Mouse (Mus musculus): ENCODE results near the gene Dcdc2c.

Dcdc2c gene

DNA sequence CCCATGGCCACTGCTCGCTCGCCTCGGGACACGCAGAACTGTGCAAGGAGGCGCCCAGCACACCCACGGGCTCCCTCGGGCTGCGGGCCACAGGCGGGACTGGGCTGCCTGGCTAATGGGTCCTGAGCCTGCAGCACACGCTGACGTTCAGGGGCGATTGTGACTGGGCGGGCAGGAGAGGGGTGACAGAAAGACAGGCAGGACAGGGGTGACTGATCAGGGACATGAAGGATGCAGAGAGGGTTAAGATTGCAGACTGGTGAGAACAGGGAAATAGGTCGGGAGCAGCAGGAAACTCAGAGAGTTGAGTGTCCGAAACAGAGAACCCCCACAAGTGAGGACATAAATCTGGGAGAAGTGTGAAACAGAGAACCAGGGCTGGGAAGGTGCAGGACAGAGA lies at the start of gene Dcdc2c:
Gene Dcdc2c, minus strand, starts transcription at position 101 of the 400 bp plus-strand sequence.
- no peak for DNase-seq (ENCODE audit: extremely low spot score, low spot score)

DNA sequence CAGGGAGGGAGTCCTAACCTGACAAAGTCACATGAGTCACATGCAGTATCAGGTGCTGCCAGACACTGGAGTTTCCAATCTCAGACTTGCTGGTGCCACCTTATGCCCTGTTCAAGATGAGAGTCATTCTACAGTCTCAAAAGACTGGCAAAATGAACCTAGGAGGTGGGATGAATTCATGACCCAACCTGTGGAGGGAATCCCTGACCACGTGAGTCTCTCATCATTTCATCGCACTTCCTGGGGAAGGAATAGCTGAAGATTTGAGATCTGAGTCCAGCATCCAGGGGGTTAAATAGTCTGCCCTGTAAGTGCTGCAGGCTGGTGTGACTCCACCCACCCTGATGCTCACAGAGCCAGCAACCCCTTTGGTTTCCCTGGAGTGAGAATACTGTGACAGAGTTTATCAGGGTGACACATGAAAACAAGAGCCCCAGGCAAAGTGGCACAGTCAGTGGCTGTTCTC lies 46.4 kb upstream of the Dcdc2c start:
- DNase-seq (ENCODE audit: extremely low spot score, low spot score) = no peak

GRCm38 (mm10) chr12:28598110-28598509 lies 45.9 kb upstream of the Dcdc2c start:
- DNase-seq (ENCODE audit: extremely low spot score, low spot score) = no peak

DNA sequence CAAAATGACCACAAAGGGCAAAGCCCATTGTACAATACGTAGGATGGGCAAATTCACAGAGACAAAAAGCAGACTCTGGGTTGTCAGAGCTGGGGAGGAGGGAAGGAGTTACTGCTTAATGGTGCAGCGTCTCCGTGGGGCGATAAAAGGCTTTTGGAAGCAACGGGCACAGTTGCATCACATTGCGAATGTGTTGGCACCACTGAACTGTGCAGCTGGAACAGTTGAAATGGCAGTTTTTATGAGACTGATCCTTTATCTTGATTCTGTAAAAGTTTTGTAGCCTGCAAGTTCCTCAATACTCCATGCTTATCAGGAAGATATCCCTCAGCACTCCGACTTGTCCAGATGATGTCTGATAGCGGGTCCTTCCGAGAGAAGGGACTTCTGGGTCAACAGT lies 45.5 kb upstream of the Dcdc2c start:
- DNase-seq (ENCODE audit: extremely low spot score, low spot score) = no peak

DNA sequence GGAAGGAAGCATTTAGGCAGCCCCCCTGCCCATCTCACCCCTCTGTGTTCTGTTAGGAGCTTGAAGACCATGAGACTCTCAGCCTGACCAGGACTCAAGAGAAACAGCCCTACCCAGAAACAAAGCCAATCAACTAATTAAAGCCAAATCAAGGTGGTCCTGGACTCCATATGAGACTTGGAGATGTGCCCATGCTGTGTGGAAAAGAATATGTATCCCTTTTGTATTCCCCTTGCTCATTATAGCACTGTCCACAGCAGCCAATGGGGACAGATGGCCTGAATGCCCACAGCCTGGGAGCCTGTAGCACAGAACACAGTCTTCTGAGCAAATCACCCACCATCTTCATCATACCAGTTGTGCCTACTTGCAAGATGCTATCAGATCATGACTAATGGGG lies 44.7 kb upstream of the Dcdc2c start:
- DNase-seq (ENCODE audit: extremely low spot score, low spot score) = no peak

GRCm38 (mm10) chr12:28590428-28590827 lies 38.2 kb upstream of the Dcdc2c start:
- DNase-seq (ENCODE audit: extremely low spot score, low spot score) = no peak

GRCm38 (mm10) chr12:28589090-28589868 lies 37.1 kb upstream of the Dcdc2c start:
- peak; percentile 84 for DNase-seq (ENCODE audit: extremely low spot score, low spot score)

GRCm38 (mm10) chr12:28587949-28588348 lies 35.8 kb upstream of the Dcdc2c start:
- no peak for DNase-seq (ENCODE audit: extremely low spot score, low spot score)

GRCm38 (mm10) chr12:28584036-28584435 lies 31.8 kb upstream of the Dcdc2c start:
- no peak for DNase-seq (ENCODE audit: extremely low spot score, low spot score)

GRCm38 (mm10) chr12:28582423-28582822 lies 30.2 kb upstream of the Dcdc2c start, which contains the start of gene Allc:
Gene Allc, minus strand, starts transcription at chr12:28582523.
- DNase-seq (ENCODE audit: extremely low spot score, low spot score) = no peak

GRCm38 (mm10) chr12:28579132-28579531 lies 26.9 kb upstream of the Dcdc2c start:
- no peak for DNase-seq (ENCODE audit: extremely low spot score, low spot score)

GRCm38 (mm10) chr12:28578147-28578546 lies 25.9 kb upstream of the Dcdc2c start:
- DNase-seq (ENCODE audit: extremely low spot score, low spot score) = no peak

DNA sequence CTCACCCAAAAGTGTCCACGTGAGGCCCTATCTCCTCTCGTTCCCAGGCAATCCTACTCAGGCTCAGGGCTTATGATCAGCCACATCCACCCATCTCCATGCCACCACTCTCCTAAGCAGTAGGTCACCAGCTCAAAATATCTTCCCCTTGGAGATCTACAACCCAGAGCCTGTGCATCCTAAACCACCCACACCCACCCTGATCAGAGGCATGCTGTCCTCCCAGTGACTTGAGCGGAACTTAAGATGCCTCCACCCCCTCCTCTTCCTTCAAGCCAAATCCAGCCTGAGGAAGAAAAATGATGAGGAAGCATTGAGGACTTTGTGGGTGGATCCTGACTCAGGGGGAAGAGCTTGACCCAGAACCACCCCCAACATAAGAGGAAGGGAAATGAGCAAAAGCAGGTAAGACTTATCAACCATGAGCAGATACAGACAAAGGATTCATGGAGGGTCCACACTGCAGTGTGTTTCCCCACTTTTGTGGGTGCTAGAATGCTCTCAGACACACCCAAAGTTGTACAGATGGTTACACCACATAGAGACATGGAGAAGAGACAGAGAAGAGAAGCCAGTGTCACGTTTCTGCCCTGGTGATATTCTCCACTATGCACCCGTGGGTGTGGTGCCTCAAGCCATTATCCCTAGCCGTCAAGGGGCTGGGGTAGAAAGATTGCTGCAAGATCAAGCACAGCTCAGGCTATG lies 23.3 kb upstream of the Dcdc2c start:
- no peak for DNase-seq (ENCODE audit: extremely low spot score, low spot score)

- no peak for DNase-seq (ENCODE audit: extremely low spot score, low spot score)
Measured at GRCm38 (mm10) chr12:28572241-28572640, 20.0 kb upstream of the Dcdc2c start.

DNA sequence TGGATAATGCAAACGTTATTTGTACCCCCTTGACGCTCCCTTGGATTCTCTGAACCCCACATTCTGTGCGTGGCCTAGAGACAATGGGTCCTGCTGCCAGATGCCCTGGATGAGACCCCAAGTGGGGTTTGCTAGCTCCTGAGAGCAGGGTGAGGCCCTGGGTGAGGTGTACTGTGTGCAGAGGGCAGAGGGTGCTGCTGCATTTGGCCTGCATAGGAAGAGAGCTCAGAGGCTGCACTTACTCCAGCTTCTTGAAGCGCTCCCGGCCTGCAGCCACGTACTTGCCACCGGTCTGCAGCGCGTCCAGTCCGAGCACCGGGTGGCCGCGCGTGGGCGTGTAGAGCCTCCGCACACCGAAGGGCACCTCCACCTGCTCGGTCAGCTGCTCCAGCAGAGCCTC lies 424 bp downstream of the Dcdc2c start:
- DNase-seq (ENCODE audit: extremely low spot score, low spot score) = no peak

GRCm38 (mm10) chr12:28548887-28549286 lies 3.3 kb downstream of the Dcdc2c start:
- DNase-seq (ENCODE audit: extremely low spot score, low spot score) = no peak

DNA sequence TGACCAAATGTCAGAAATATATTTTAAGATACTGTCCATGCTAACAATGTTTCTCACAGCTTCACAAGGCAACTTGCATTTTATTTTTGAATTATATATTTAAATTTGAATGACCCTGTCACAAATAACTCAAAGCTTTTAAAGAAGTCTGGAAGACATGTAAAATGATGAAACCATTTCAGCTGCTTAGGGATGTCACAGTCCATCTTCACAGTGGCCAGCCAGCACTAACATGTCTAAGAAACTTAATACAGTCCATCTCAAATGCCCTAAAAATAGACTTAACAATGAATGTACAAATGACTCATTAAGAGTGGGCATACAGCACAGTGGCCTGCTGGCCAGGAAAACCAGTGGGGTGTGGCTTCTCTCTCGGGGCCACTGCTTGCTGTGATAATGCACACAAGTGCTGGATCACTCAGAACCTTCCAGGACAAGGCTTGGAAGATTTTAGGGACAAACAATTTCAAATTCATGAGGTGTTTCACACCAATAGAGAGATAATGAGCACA lies 37.9 kb downstream of the Dcdc2c start:
- no peak for DNase-seq (ENCODE audit: extremely low spot score, low spot score)

DNA sequence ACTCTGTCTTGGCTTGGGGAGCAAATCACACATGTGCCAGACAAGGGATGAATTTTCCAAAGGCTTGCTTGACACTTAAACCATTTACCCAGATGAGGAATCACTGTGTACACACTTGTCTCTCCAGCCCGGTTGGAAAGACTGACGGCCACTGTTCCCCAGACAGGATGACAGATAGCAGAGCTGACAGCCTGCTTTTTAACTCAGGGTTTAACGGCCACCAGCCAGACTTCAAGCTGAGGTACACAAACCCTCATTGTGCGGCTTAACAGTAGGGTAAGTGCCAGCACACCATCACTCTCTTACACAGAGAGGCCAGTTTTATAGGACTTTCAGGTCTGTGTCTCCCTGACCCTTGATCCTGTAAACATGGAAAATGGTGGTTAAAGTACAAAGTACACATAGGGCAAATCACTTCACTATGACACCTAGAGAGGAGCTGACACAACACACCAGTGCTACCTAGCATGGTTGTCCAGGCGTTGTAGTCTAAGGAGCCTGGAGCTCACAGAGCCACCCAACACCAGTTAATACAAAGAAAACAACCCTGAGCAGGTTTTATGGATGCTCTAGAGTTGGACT lies 42.4 kb downstream of the Dcdc2c start:
- DNase-seq (ENCODE audit: extremely low spot score, low spot score) = peak; percentile 17

DNA sequence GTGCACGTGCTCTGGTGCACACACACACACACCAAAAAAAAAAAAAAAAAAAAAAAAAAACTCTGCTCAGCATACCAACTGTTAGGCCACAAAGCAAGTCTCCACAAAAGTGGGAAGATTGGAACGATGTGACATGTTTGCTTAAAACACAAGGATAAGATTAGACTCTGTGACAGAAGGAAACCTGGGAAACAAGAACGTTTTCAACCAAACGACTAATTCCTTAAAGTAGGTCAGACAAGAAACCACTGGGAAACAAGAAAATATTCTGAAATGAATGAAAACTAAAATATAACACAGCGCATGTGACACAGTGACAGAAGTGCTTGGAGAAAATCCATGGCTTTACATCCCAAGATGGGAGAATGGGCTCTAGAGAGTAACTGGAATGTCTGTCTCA lies 57.9 kb downstream of the Dcdc2c start:
- DNase-seq (ENCODE audit: extremely low spot score, low spot score) = no peak

DNA sequence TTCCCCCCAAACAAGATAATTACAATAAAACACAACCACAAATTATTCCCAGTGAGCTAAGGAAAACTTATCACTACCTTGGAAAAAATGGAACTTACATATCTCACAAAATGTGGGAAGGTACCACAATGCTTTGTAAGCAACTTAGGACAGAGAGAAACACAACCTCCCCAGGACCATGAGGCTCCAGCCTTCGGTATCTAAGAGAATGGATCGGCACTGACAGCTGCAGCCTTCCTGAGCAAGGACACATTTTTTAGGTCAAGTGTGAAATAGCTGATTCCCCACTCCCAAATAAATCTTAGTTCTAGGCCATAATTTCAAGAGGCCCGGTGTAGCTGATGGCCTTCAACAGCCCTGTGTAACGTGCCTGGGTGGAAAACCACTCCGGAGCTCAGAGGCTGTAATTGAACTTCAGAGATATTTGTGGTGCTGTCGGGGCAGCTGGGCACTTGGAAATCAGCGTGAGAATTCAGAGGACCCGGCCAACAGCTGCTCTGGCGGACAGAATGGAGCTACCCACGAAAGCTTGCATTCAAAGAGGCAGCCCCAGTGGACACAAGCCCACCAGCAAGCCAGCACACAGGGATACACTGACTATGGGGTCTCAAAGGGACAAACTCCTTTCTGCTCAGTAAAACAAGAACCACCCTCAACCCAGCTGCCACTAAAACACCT lies 69.6 kb downstream of the Dcdc2c start:
- no peak for DNase-seq (ENCODE audit: extremely low spot score, low spot score)

DNA sequence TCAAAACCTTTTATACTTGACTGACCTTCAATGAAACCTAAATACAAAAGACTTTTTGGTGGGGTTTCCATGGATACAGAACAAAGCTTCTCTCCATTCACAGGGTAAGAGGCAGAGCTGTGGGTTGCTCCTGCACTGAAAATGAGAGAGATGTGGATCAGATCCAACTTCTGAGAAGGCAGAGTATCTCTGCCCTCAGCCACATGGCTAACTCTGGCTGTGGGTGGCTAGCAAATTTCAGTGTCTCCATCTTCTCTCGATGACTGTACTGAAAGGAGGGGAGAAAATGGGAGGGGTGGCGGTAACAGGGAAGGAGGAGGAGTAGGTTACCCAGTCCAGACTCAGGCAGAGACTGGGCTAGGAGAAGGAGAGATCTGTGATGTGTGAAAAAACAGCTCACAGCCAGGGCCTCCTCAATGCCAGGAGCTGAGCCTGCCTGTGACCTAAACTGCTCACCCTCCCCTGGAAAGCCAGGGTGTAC lies 91.2 kb downstream of the Dcdc2c start:
- DNase-seq (ENCODE audit: extremely low spot score, low spot score) = peak; percentile 31

Measured in neural tube, embryonic 10.5 days (tissue).